Mouse (Mus musculus) thymus, postnatal 25 days (tissue): Measurements from ENCODE around the gene Spaca9.

Experiments used
- DNase-seq: peaks from one replicate; pipeline ENCODE4 v3.0.0; 2022

Gene Spaca9

GRCm38 (mm10) chr2:28699361-28700335 lies at the start of gene Spaca9, which contains the start of gene Ak8:
Gene Spaca9, minus strand, starts transcription at chr2:28699727.
Gene Ak8, plus strand, starts transcription at chr2:28700164.
- peak; percentile 25 for DNase-seq

- no peak for DNase-seq
Measured at GRCm38 (mm10) chr2:28747705-28748104, 48.2 kb upstream of the Spaca9 start.

GRCm38 (mm10) chr2:28746682-28747332 lies 47.3 kb upstream of the Spaca9 start:
- DNase-seq: no peak

GRCm38 (mm10) chr2:28742701-28743100 lies 43.2 kb upstream of the Spaca9 start:
- DNase-seq: no peak

GRCm38 (mm10) chr2:28740159-28740558 lies 40.6 kb upstream of the Spaca9 start:
- no peak for DNase-seq

GRCm38 (mm10) chr2:28737112-28737511 lies 37.6 kb upstream of the Spaca9 start:
- DNase-seq: no peak

GRCm38 (mm10) chr2:28730676-28731075 lies 31.1 kb upstream of the Spaca9 start:
- DNase-seq: no peak

- DNase-seq: peak; percentile 27
Measured at GRCm38 (mm10) chr2:28727786-28728404, 28.4 kb upstream of the Spaca9 start.

GRCm38 (mm10) chr2:28723912-28724311 lies 24.4 kb upstream of the Spaca9 start:
- DNase-seq: no peak

GRCm38 (mm10) chr2:28722419-28722818 lies 22.9 kb upstream of the Spaca9 start:
- DNase-seq: no peak

GRCm38 (mm10) chr2:28713036-28713435 lies 13.5 kb upstream of the Spaca9 start:
- no peak for DNase-seq

GRCm38 (mm10) chr2:28706787-28707186 lies 7.3 kb upstream of the Spaca9 start:
- no peak for DNase-seq

GRCm38 (mm10) chr2:28706106-28706636 lies 6.6 kb upstream of the Spaca9 start:
- DNase-seq: no peak

GRCm38 (mm10) chr2:28701646-28702262 lies 2.2 kb upstream of the Spaca9 start:
- no peak for DNase-seq

GRCm38 (mm10) chr2:28698566-28698965 lies 961 bp downstream of the Spaca9 start:
- peak; percentile 20 for DNase-seq

GRCm38 (mm10) chr2:28692692-28693091 lies 6.8 kb downstream of the Spaca9 start:
- no peak for DNase-seq

- peak; percentile 40 for DNase-seq
Measured at GRCm38 (mm10) chr2:28688431-28688830, 11.1 kb downstream of the Spaca9 start.

- DNase-seq: no peak
Measured at GRCm38 (mm10) chr2:28685895-28686294, 13.6 kb downstream of the Spaca9 start.

- no peak for DNase-seq
Measured at GRCm38 (mm10) chr2:28681718-28682117, 17.8 kb downstream of the Spaca9 start.

GRCm38 (mm10) chr2:28680710-28681109 lies 18.8 kb downstream of the Spaca9 start:
- DNase-seq: peak; percentile 9

- DNase-seq: no peak
Measured at GRCm38 (mm10) chr2:28676005-28676404, 23.5 kb downstream of the Spaca9 start.

- no peak for DNase-seq
Measured at GRCm38 (mm10) chr2:28671438-28671837, 28.1 kb downstream of the Spaca9 start.

- no peak for DNase-seq
Measured at GRCm38 (mm10) chr2:28665818-28666217, 33.7 kb downstream of the Spaca9 start.
